ENCODE assay signal across 42 mouse cellular contexts in the genomic region with DNA sequence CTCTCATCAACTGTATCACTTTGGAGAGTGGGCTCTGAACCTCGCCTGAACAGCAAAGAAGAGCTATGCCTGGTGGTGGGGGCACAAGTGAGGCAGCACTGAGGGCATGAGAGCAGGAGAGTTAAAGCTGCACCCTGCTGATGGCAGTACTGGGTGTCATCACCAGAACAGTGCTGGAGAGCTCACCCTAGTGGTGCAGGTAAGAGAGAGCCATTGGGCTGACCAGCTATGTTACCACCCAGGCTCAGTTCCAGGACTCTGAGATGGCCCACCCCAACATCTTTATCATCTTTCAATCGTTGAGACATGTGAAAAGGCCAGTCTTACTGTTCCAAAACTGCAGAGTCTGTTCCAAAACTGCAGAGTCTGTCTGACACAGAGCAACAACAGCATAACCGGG. TPM values are rescaled to one million over a fixed set of nuclear protein-coding genes. Genes with fewer than 3 reads are reported as not detected.
DNase-seq lines count a peak whose midpoint lies in the region; ATAC-seq and TF ChIP-seq lines count a peak whose summit lies in the region.
"Had no signal": no experiment of that assay in that cellular context is flagged by ENCODE, and none has a peak within 500 bp of the region (broad histone marks: within the 10 kb centered on the region; RNA-seq: fewer than 3 reads in every experiment).

No protein-coding gene starts in this region.

- H3K27ac ChIP-seq in CH12.LX (ENCODE audit: insufficient read depth, low read depth), result no peak overlapping the region
- H3K27ac ChIP-seq in intestine, embryonic 16.5 days (ENCODE audit: low read length), result no peak overlapping the region
- H3K27ac ChIP-seq: forebrain, embryonic 12.5 days; heart, adult 2 months; hindbrain, postnatal 0 days; intestine, embryonic 15.5 days; layer of hippocampus, adult 2 months; limb, embryonic 13.5 days; liver, embryonic 14.5 days; midbrain, embryonic 13.5 days had no signal

- no peaks in the 10 kb centered on the region for H3K36me3 ChIP-seq in CH12.LX (replicated peaks in 1 of 2; ENCODE audit: control insufficient read depth in 1 of 2, insufficient read depth in 1 of 2, low read length in 1 of 2)
- no peaks in the 10 kb centered on the region for H3K36me3 ChIP-seq in intestine, embryonic 16.5 days (ENCODE audit: control insufficient read depth, insufficient read depth, low read length)
- H3K36me3 ChIP-seq: forebrain, embryonic 12.5 days; intestine, embryonic 15.5 days; limb, embryonic 13.5 days; midbrain, embryonic 13.5 days had no signal

- peaks cover 0 to 8% of the 10 kb centered on the region in 2 experiments; a peak in 1 of 4 replicates for H3K4me1 ChIP-seq in CH12.LX (ENCODE audit: control insufficient read depth in 1 of 2, insufficient read depth in 2 of 2)
- H3K4me1 ChIP-seq in intestine, embryonic 16.5 days (ENCODE audit: control insufficient read depth, insufficient read depth, low read length), result no peaks in the 10 kb centered on the region
- H3K4me1 ChIP-seq: forebrain, embryonic 12.5 days; intestine, embryonic 15.5 days; limb, embryonic 13.5 days; midbrain, embryonic 13.5 days had no signal

- TF ChIP-seq POLR2A in CH12.LX (IDR thresholded peaks at IDR 0.05; ENCODE audit: low read depth, low read length), result no peak

- no peak for TF ChIP-seq EP300 in CH12.LX (IDR thresholded peaks at IDR 0.05; ENCODE audit: low read length)

- no peaks in the 10 kb centered on the region for H3K9me3 ChIP-seq in CH12.LX (replicated peaks; ENCODE audit: low read length)
- H3K9me3 ChIP-seq in intestine, embryonic 16.5 days (ENCODE audit: control insufficient read depth, low read length), result no peaks in the 10 kb centered on the region
- H3K9me3 ChIP-seq: intestine, embryonic 15.5 days; megakaryocyte, embryonic 14.5 days had no signal

- TF ChIP-seq RAD21 in CH12.LX (IDR thresholded peaks at IDR 0.05; ENCODE audit: low read depth, low read length), result peak; percentile 5

- in situ Hi-C loops in CH12.LX (cut with MboI; ENCODE audit: low pct_ligation_motif_present, low pct_unique_long_range_greater_than_20kb, low sequenced_read_pairs), result no loop called here

- no peak overlapping the region for H3K4me3 ChIP-seq in CH12.LX (replicated peaks in 1 of 3; ENCODE audit: low read depth in 2 of 3, low read length in 2 of 3, poor library complexity in 1 of 3)
- H3K4me3 ChIP-seq in intestine, embryonic 16.5 days (ENCODE audit: low read length), result no peak overlapping the region
- H3K4me3 ChIP-seq: erythroblast, embryonic 14.5 days; forebrain, embryonic 12.5 days; heart, adult 2 months; intestine, embryonic 15.5 days; layer of hippocampus, adult 2 months; limb, embryonic 13.5 days; megakaryocyte, embryonic 14.5 days; midbrain, embryonic 13.5 days had no signal

- peak; percentile 7 for DNase-seq in CD4-positive helper T cell, adult 2 months (ENCODE audit: low read depth, low spot score)
- DNase-seq in CH12.LX (ENCODE audit: extremely low read depth), result no peak
- DNase-seq in natural killer cell, adult 2 months (ENCODE audit: low spot score in 2 of 2), result peak; percentile 70 to 86
- no peak for DNase-seq in layer of hippocampus, adult 8-10 months (ENCODE audit: low spot score in 2 of 2)
- DNase-seq: adrenal gland, postnatal 14 days; B cell, adult 2 months; cerebellum, adult 11-12 months; cerebellum, postnatal 10 days; forebrain, postnatal 0 days; kidney, postnatal 14 days; lung, embryonic 14.5 days; lung, postnatal 14 days; right cerebral cortex, postnatal 4 days had no signal

- ATAC-seq in megakaryocyte, adult 5-6 weeks (ENCODE audit: poor library complexity, severe bottlenecking), result peak; percentile 37
- no peak for ATAC-seq in intestine, embryonic 16.5 days
- ATAC-seq: forebrain, postnatal 0 days; hindbrain, postnatal 0 days; intestine, embryonic 15.5 days; midbrain, embryonic 13.5 days; Patski had no signal

- no peak overlapping the region for H3K4me2 ChIP-seq in CH12.LX (ENCODE audit: insufficient read depth, low read depth, poor library complexity, severe bottlenecking)
- no peak overlapping the region for H3K4me2 ChIP-seq in intestine, embryonic 16.5 days (ENCODE audit: low read depth, low read length)
- H3K4me2 ChIP-seq: forebrain, embryonic 12.5 days; intestine, embryonic 15.5 days; limb, embryonic 13.5 days; lung, embryonic 14.5 days; midbrain, embryonic 13.5 days had no signal

- H3K79me2 ChIP-seq in CH12.LX (replicated peaks; ENCODE audit: control insufficient read depth, extremely low read depth, insufficient read depth, poor library complexity, severe bottlenecking), result no peaks in the 10 kb centered on the region

- dilution Hi-C loops in CH12.LX (cut with MboI; ENCODE audit: extremely low pct_ligation_motif_present, extremely low pct_unique_long_range_greater_than_20kb, low sequenced_read_pairs), result no loop called here

- H3K9ac ChIP-seq in CH12.LX (ENCODE audit: insufficient read depth, low read depth), result no peak overlapping the region
- no peak overlapping the region for H3K9ac ChIP-seq in intestine, embryonic 16.5 days (ENCODE audit: low read depth, low read length)
- H3K9ac ChIP-seq: forebrain, embryonic 12.5 days; forebrain, postnatal 0 days; intestine, embryonic 15.5 days; limb, embryonic 13.5 days; liver, embryonic 14.5 days; lung, embryonic 14.5 days; midbrain, embryonic 13.5 days had no signal

- TF ChIP-seq CTCF in CH12.LX (conservative IDR thresholded peaks at IDR 0.05 in 1 of 2, IDR thresholded peaks at IDR 0.05 in 1 of 2; ENCODE audit: low read depth in 2 of 2, low read length in 2 of 2), result peak in 1 of 2 experiments; percentile 46; a peak in 2 of 4 replicates

- H3K27me3 ChIP-seq in CH12.LX (replicated peaks), result no peaks in the 10 kb centered on the region
- H3K27me3 ChIP-seq in intestine, embryonic 16.5 days (replicated peaks; ENCODE audit: control insufficient read depth, insufficient read depth, low read length), result no peaks in the 10 kb centered on the region
- H3K27me3 ChIP-seq: forebrain, embryonic 12.5 days; intestine, embryonic 15.5 days; limb, embryonic 13.5 days; megakaryocyte, embryonic 14.5 days; midbrain, embryonic 13.5 days; Patski had no signal

- 59% methylated on average over 3 of the region's 3 CpGs for WGBS in intestine, embryonic 16.5 days

TF ChIP-seq in CH12.LX, 34 proteins besides CTCF, POLR2A, EP300 and RAD21:
- TF ChIP-seq POLR2AphosphoS2 (IDR thresholded peaks at IDR 0.05; ENCODE audit: low read depth, low read length), result no peak
- TF ChIP-seq PAX5 (IDR thresholded peaks at IDR 0.05; ENCODE audit: low read length), result no peak

RNA-seq across cellular contexts. Expression of gene Klri2, which starts 5.9 kb away (rescaled TPM):
- total RNA-seq in CH12.LX (2012; rRNA removed) (not detected in 2 replicates), CH12.LX (2014; rRNA removed) (not detected in 2 replicates)
- polyA plus RNA-seq in CH12.LX (2012; ENCODE audit: insufficient read length, low read depth), result not detected in 2 replicates
- total RNA-seq in megakaryocyte, adult 5-6 weeks (2015), result 1.7 and 4.2 TPM in 2 replicates
- 1.8 and 3.4 TPM in 2 replicates for total RNA-seq in megakaryocyte, adult 5-6 weeks (2017)
- total RNA-seq in layer of hippocampus, adult 8-10 months (2022), result not detected
- polyA plus RNA-seq in intestine, embryonic 16.5 days (2015; fragmentation: Nextera tagmentation; extraction: Ambion mirVana), result 0.07 and 0.15 TPM in 2 replicates
- total RNA-seq: adrenal gland, postnatal 14 days; forebrain, postnatal 0 days; gastrocnemius, adult 8-10 months; gastrocnemius, postnatal 4 days; heart, postnatal 25 days; hindbrain, postnatal 0 days; layer of hippocampus, adult 2 months; layer of hippocampus, postnatal 25 days; left cerebral cortex, adult 8-10 months; left cerebral cortex, postnatal 36 days; MEL had no signal
- polyA plus RNA-seq: embryonic facial prominence, embryonic 14.5 days; erythroblast, embryonic 14.5 days; forebrain, embryonic 12.5 days; heart, embryonic 14.5 days; hindbrain, embryonic 11.5 days; hindbrain, postnatal 0 days; kidney, embryonic 14.5 days; limb, embryonic 13.5 days; liver, embryonic 14.5 days; lung, embryonic 14.5 days; midbrain, embryonic 13.5 days; neural tube, embryonic 11.5 days; Patski; stomach, embryonic 14.5 days; testis, adult 2 months had no signal

RNA-seq across cellular contexts. Expression of gene Klri1, which starts 29.2 kb away (rescaled TPM):
- not detected in 2 replicates for total RNA-seq in CH12.LX (2012; rRNA removed)
- total RNA-seq in CH12.LX (2014; rRNA removed), result not detected in 2 replicates
- not detected in 2 replicates for polyA plus RNA-seq in CH12.LX (2012; ENCODE audit: insufficient read length, low read depth)
- total RNA-seq in megakaryocyte, adult 5-6 weeks (2015), result 0.33 TPM in 1 of 2 replicates, not detected in the other
- total RNA-seq in megakaryocyte, adult 5-6 weeks (2017), result not detected in 2 replicates
- not detected for total RNA-seq in layer of hippocampus, adult 8-10 months (2022)
- not detected in 2 replicates for polyA plus RNA-seq in intestine, embryonic 16.5 days (2015; fragmentation: Nextera tagmentation; extraction: Ambion mirVana)
- total RNA-seq: adrenal gland, postnatal 14 days; forebrain, postnatal 0 days; gastrocnemius, adult 8-10 months; gastrocnemius, postnatal 4 days; heart, adult 2 months; heart, postnatal 25 days; hindbrain, postnatal 0 days; layer of hippocampus, adult 2 months; layer of hippocampus, postnatal 25 days; left cerebral cortex, adult 8-10 months; left cerebral cortex, postnatal 36 days; MEL had no signal
- polyA plus RNA-seq: cortical plate, adult 2 months; embryonic facial prominence, embryonic 14.5 days; erythroblast, embryonic 14.5 days; forebrain, embryonic 12.5 days; forebrain, postnatal 0 days; heart, embryonic 14.5 days; hindbrain, embryonic 11.5 days; intestine, embryonic 15.5 days; kidney, embryonic 14.5 days; limb, embryonic 13.5 days; liver, embryonic 14.5 days; lung, embryonic 14.5 days; midbrain, embryonic 13.5 days; neural tube, embryonic 11.5 days; Patski; stomach, embryonic 14.5 days; testis, adult 2 months; thymus, postnatal 0 days had no signal

RNA-seq across cellular contexts. Expression of gene Gm156, which starts 37.9 kb away (rescaled TPM):
- total RNA-seq in CH12.LX (2012; rRNA removed) (not detected in 2 replicates), CH12.LX (2014; rRNA removed) (not detected in 2 replicates)
- not detected in 2 replicates for polyA plus RNA-seq in CH12.LX (2012; ENCODE audit: insufficient read length, low read depth)
- not detected in 2 replicates for total RNA-seq in megakaryocyte, adult 5-6 weeks (2015)
- total RNA-seq in megakaryocyte, adult 5-6 weeks (2017), result not detected in 2 replicates
- total RNA-seq in layer of hippocampus, adult 8-10 months (2022), result not detected
- polyA plus RNA-seq in intestine, embryonic 16.5 days (2015; fragmentation: Nextera tagmentation; extraction: Ambion mirVana), result not detected in 2 replicates
- total RNA-seq: adrenal gland, postnatal 14 days; forebrain, postnatal 0 days; gastrocnemius, adult 8-10 months; gastrocnemius, postnatal 4 days; heart, adult 2 months; heart, postnatal 25 days; hindbrain, postnatal 0 days; layer of hippocampus, adult 2 months; layer of hippocampus, postnatal 25 days; left cerebral cortex, adult 8-10 months; left cerebral cortex, postnatal 36 days; MEL had no signal
- polyA plus RNA-seq: cortical plate, adult 2 months; embryonic facial prominence, embryonic 14.5 days; erythroblast, embryonic 14.5 days; forebrain, embryonic 12.5 days; forebrain, postnatal 0 days; heart, adult 2 months; heart, embryonic 14.5 days; hindbrain, embryonic 11.5 days; hindbrain, postnatal 0 days; intestine, embryonic 15.5 days; kidney, embryonic 14.5 days; limb, embryonic 13.5 days; liver, embryonic 14.5 days; lung, embryonic 14.5 days; midbrain, embryonic 13.5 days; neural tube, embryonic 11.5 days; Patski; stomach, embryonic 14.5 days; testis, adult 2 months had no signal

Comparison
In these comparisons a context has a peak if more than half of its experiments do, and no peak if none do; other contexts are left out.
1. DNase-seq: peak in CD4-positive helper T cell, adult 2 months (single experiment) and natural killer cell, adult 2 months (2 of 2); none in CH12.LX (single experiment) and layer of hippocampus, adult 8-10 months (0 of 2).